Mouse (Mus musculus): Measurements from ENCODE around the gene Zdhhc9.

The Zdhhc9 gene

GRCm38 (mm10) chrX:48126903-48127476 is 81.7 kb downstream of the Zdhhc9 start:
- DNase-seq (ENCODE audit: low read depth, low spot score) = no peak

- DNase-seq (ENCODE audit: low read depth, low spot score) = peak; percentile 77
Observed at GRCm38 (mm10) chrX:48124132-48125071, 84.3 kb downstream of the Zdhhc9 start.
